In genomic region chr8:106273468-106273867, GRCm38 (mm10) we compare ENCODE assay signal across 25 mouse cellular contexts.
DNase-seq lines count a peak whose midpoint lies in the region.
"Had no signal": no experiment of that assay in that cellular context is flagged by ENCODE, and none has a peak within 500 bp of the region (broad histone marks: within the 10 kb centered on the region; RNA-seq: fewer than 3 reads in every experiment).

No protein-coding gene starts in this region.

- peak overlapping the region; percentile 82 for H3K27ac ChIP-seq in heart, embryonic 10.5 days
- H3K27ac ChIP-seq: embryonic facial prominence, embryonic 12.5 days; embryonic facial prominence, embryonic 15.5 days; forebrain, embryonic 12.5 days; forebrain, embryonic 15.5 days; gastrocnemius, adult 2 months; heart, embryonic 13.5 days; hindbrain, embryonic 14.5 days; hindbrain, postnatal 0 days had no signal

- H3K27me3 ChIP-seq in heart, embryonic 10.5 days (ENCODE audit: insufficient read depth, poor library complexity, severe bottlenecking): peaks cover 8% of the 10 kb centered on the region; the same call in 1 of the 2 replicates
- H3K27me3 ChIP-seq: embryonic facial prominence, embryonic 12.5 days; embryonic facial prominence, embryonic 15.5 days; forebrain, embryonic 12.5 days; forebrain, embryonic 15.5 days had no signal

- 84% methylated on average over 3 of the region's 3 CpGs for WGBS in heart, embryonic 10.5 days

- peaks cover 51% of the 10 kb centered on the region for H3K4me1 ChIP-seq in heart, embryonic 10.5 days

- H3K9me3 ChIP-seq in heart, embryonic 10.5 days: no peaks in the 10 kb centered on the region
- H3K9me3 ChIP-seq: embryonic facial prominence, embryonic 12.5 days; embryonic facial prominence, embryonic 15.5 days; forebrain, embryonic 12.5 days; forebrain, embryonic 15.5 days; G1E; heart, embryonic 13.5 days had no signal

- H3K36me3 ChIP-seq in heart, embryonic 10.5 days: no peaks in the 10 kb centered on the region
- H3K36me3 ChIP-seq: embryonic facial prominence, embryonic 12.5 days; embryonic facial prominence, embryonic 15.5 days; forebrain, embryonic 12.5 days; forebrain, embryonic 15.5 days; G1E; heart, embryonic 13.5 days had no signal

- DNase-seq in heart, embryonic 10.5 days (ENCODE audit: low spot score): no peak
- DNase-seq in heart, adult 11 months: no peak
- peak; percentile 47 for DNase-seq in right cerebral cortex, adult 18-20 months
- DNase-seq in right cerebral cortex, adult 2 months (ENCODE audit: low spot score in 2 of 2): no peak
- peak; percentile 71 for DNase-seq in telencephalon, adult 2 months (ENCODE audit: low read depth, low spot score)
- DNase-seq in neural tube, embryonic 10.5 days (ENCODE audit: extremely low spot score, low spot score): no peak
- DNase-seq: adrenal gland, adult 2 months; adrenal gland, postnatal 14 days; B cell, adult 2 months; cerebellum, adult 18-20 months; cerebellum, adult 9-10 months; cerebellum, postnatal 14 days; gastrocnemius, adult 2 months; gastrocnemius, postnatal 14 days; heart, adult 18-20 months; heart, postnatal 14 days; heart, postnatal 4 days had no signal

- no peak overlapping the region for H3K4me3 ChIP-seq in heart, embryonic 10.5 days
- H3K4me3 ChIP-seq: embryonic facial prominence, embryonic 12.5 days; embryonic facial prominence, embryonic 15.5 days; forebrain, embryonic 12.5 days; forebrain, embryonic 15.5 days; gastrocnemius, adult 2 months; heart, embryonic 13.5 days had no signal

Comparison
In these comparisons a context has a peak if more than half of its experiments do, and no peak if none do; other contexts are left out.
1. DNase-seq: peak in right cerebral cortex, adult 18-20 months (single experiment) and telencephalon, adult 2 months (single experiment); none in heart, embryonic 10.5 days (single experiment), heart, adult 11 months (single experiment), right cerebral cortex, adult 2 months (0 of 2) and neural tube, embryonic 10.5 days (single experiment).